Comparison of ENCODE assay signal across 16 mouse cellular contexts in the genomic region with DNA sequence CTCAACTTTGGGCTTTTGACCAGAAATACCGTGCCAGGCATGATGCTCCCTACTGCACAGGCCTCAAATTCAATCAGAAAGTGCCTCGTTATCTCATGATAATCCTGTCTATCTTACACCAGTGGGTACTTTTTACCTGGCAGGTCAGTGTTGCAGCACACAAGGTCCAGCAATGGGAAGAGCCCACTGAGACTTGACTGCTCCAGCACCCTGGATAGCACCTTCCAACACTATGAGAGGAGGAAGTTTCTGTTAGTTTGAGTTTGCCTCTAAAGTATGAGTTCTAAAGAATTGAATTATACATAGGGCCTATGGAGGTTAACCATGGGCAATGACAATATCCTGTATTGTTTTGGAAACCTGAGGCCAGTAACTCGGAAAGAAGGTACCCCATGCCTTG.
DNase-seq lines count a peak whose midpoint lies in the region.
"Had no signal": no experiment of that assay in that cellular context is flagged by ENCODE, and none has a peak within 500 bp of the region (broad histone marks: within the 10 kb centered on the region; RNA-seq: fewer than 3 reads in every experiment).

No protein-coding gene starts in this region.

- DNase-seq in embryo, embryonic 10 days (ENCODE audit: low spot score): peak; percentile 16
- DNase-seq in embryo, embryonic 9.5 days (ENCODE audit: extremely low spot score): no peak
- peak; percentile 11 to 12 for DNase-seq in kidney, postnatal 4 days
- DNase-seq in kidney, adult 11 months: no peak
- DNase-seq in ZHBTc4 (ENCODE audit: low read depth, low spot score) (peak; percentile 5), MN1 (ENCODE audit: low spot score) (no peak)
- no peak for DNase-seq in spleen, postnatal 10 days (ENCODE audit: low spot score in 2 of 2)
- DNase-seq: adrenal gland, postnatal 14 days; B cell, adult 2 months; cerebellum, adult 11-12 months; cerebellum, adult 9-10 months; cerebellum, postnatal 36 days; gastrocnemius, adult 2 months; gastrocnemius, postnatal 25 days; heart, postnatal 10 days; heart, postnatal 4 days had no signal

Comparison
In these comparisons a context has a peak if more than half of its experiments do, and no peak if none do; other contexts are left out.
1. DNase-seq: peak in embryo, embryonic 10 days (single experiment), kidney, postnatal 4 days (2 of 2) and ZHBTc4 (single experiment); none in embryo, embryonic 9.5 days (single experiment), kidney, adult 11 months (single experiment), MN1 (single experiment) and spleen, postnatal 10 days (0 of 2).